In the genomic region with DNA sequence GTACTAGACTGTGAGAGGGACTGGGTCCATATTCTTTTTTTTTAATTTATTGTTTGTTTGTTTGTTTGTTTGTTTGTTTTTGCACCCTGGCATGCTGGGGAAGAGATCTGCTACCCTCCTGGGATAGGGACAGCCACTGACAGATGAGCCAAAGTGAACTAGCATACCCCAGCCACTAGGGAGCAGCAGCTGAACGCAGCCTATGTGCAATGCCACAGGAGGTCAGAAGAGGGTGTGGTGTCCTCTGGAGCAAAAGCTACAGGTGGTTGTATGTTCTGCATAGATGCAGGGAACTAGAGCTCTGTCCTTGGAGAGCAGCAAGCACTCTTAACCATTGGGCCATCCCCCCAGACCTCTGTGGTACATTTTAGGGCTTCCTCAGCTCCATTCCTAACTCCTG, we compare ENCODE assay signal across 8 mouse cellular contexts. TPM values are rescaled to one million over a fixed set of nuclear protein-coding genes. Genes with fewer than 3 reads are reported as not detected.
DNase-seq lines count a peak whose midpoint lies in the region; ATAC-seq and TF ChIP-seq lines count a peak whose summit lies in the region.
"Had no signal": no experiment of that assay in that cellular context is flagged by ENCODE, and none has a peak within 500 bp of the region (broad histone marks: within the 10 kb centered on the region; RNA-seq: fewer than 3 reads in every experiment).

No protein-coding gene starts in this region.

- H3K4me3 ChIP-seq in embryonic facial prominence, embryonic 10.5 days = no peak overlapping the region
- no peak overlapping the region for H3K4me3 ChIP-seq in intestine, postnatal 0 days (ENCODE audit: low read depth, low read length)
- H3K4me3 ChIP-seq in liver, postnatal 0 days (ENCODE audit: low read depth, low read length) = no peak overlapping the region
- H3K4me3 ChIP-seq: heart, embryonic 15.5 days had no signal

- H3K4me2 ChIP-seq in intestine, postnatal 0 days (replicated peaks; ENCODE audit: low read depth) = no peak overlapping the region
- H3K4me2 ChIP-seq in liver, postnatal 0 days (ENCODE audit: low read depth, low read length) = no peak overlapping the region
- H3K4me2 ChIP-seq: heart, embryonic 15.5 days had no signal

- ATAC-seq in intestine, postnatal 0 days = peak; percentile 65
- peak; percentile 80 for ATAC-seq in liver, postnatal 0 days

- H3K4me1 ChIP-seq in embryonic facial prominence, embryonic 10.5 days = no peaks in the 10 kb centered on the region
- H3K4me1 ChIP-seq in intestine, postnatal 0 days (replicated peaks; ENCODE audit: control insufficient read depth, insufficient read depth, low read length) = no peaks in the 10 kb centered on the region
- peaks cover 4% of the 10 kb centered on the region; the same call in 1 of the 2 replicates for H3K4me1 ChIP-seq in liver, postnatal 0 days (ENCODE audit: insufficient read depth)

- no peak overlapping the region for H3K9ac ChIP-seq in intestine, postnatal 0 days (ENCODE audit: low read depth, low read length)
- no peak overlapping the region for H3K9ac ChIP-seq in liver, postnatal 0 days (replicated peaks)
- H3K9ac ChIP-seq: heart, embryonic 15.5 days had no signal

- H3K27me3 ChIP-seq in embryonic facial prominence, embryonic 10.5 days (replicated peaks; ENCODE audit: low read depth, poor library complexity, severe bottlenecking) = no peaks in the 10 kb centered on the region
- no peaks in the 10 kb centered on the region for H3K27me3 ChIP-seq in intestine, postnatal 0 days (replicated peaks; ENCODE audit: control insufficient read depth, insufficient read depth, low read length)
- no peaks in the 10 kb centered on the region for H3K27me3 ChIP-seq in liver, postnatal 0 days (ENCODE audit: insufficient read depth, low read length)
- H3K27me3 ChIP-seq: heart, embryonic 15.5 days had no signal

- H3K27ac ChIP-seq in embryonic facial prominence, embryonic 10.5 days (replicated peaks) = no peak overlapping the region
- H3K27ac ChIP-seq in intestine, postnatal 0 days (ENCODE audit: low read depth, low read length) = no peak overlapping the region
- peak overlapping the region; percentile 17; the same call in 1 of the 2 replicates for H3K27ac ChIP-seq in liver, postnatal 0 days (ENCODE audit: low read depth)
- H3K27ac ChIP-seq: heart, embryonic 15.5 days had no signal

- DNase-seq in right cerebral cortex, postnatal 14 days = peak; percentile 56
- no peak for DNase-seq in right cerebral cortex, postnatal 36 days (ENCODE audit: low spot score in 2 of 2)
- peak; percentile 67 to 71 for DNase-seq in adrenal gland, adult 18-20 months (ENCODE audit: low spot score in 2 of 2)
- DNase-seq in embryonic facial prominence, embryonic 10.5 days (ENCODE audit: low spot score) = peak; percentile 63
- peak; percentile 79 for DNase-seq in liver, postnatal 0 days
- DNase-seq in spleen, adult 18-20 months = peak; percentile 78 to 80

- TF ChIP-seq EP300 in liver, postnatal 0 days (IDR thresholded peaks at IDR 0.05; ENCODE audit: low read depth) = no peak

- TF ChIP-seq CTCF in intestine, postnatal 0 days (IDR thresholded peaks at IDR 0.05; ENCODE audit: low read depth) = peak; percentile 99
- TF ChIP-seq CTCF in liver, postnatal 0 days (IDR thresholded peaks at IDR 0.05; ENCODE audit: low read depth) = peak; percentile 99

- 16% methylated on average over 1 of the region's 1 CpGs for WGBS in embryonic facial prominence, embryonic 10.5 days
- 7% methylated on average over 1 of the region's 1 CpGs for WGBS in intestine, postnatal 0 days
- WGBS in liver, postnatal 0 days (ENCODE audit: insufficient replicate concordance) = 7% methylated on average over 1 of the region's 1 CpGs

- peaks cover 3% of the 10 kb centered on the region; the same call in 1 of the 2 replicates for H3K9me3 ChIP-seq in embryonic facial prominence, embryonic 10.5 days
- no peaks in the 10 kb centered on the region for H3K9me3 ChIP-seq in intestine, postnatal 0 days (ENCODE audit: control insufficient read depth)
- no peaks in the 10 kb centered on the region for H3K9me3 ChIP-seq in liver, postnatal 0 days (ENCODE audit: low read length)
- H3K9me3 ChIP-seq: heart, embryonic 15.5 days had no signal

- no peaks in the 10 kb centered on the region for H3K36me3 ChIP-seq in embryonic facial prominence, embryonic 10.5 days (replicated peaks)
- no peaks in the 10 kb centered on the region for H3K36me3 ChIP-seq in intestine, postnatal 0 days (ENCODE audit: control insufficient read depth, insufficient read depth)
- no peaks in the 10 kb centered on the region for H3K36me3 ChIP-seq in liver, postnatal 0 days (replicated peaks; ENCODE audit: insufficient read depth, low read length)
- H3K36me3 ChIP-seq: heart, embryonic 15.5 days had no signal

RNA-seq across cellular contexts. Expression of a gene that starts 10.3 kb away (rescaled TPM):
- not detected for total RNA-seq in adrenal gland, adult 18-20 months (2021)
- polyA plus RNA-seq in embryonic facial prominence, embryonic 10.5 days (2016; fragmentation: Nextera tagmentation; extraction: Ambion mirVana) = not detected in 2 replicates
- polyA plus RNA-seq in intestine, postnatal 0 days (2015; fragmentation: Nextera tagmentation; extraction: Ambion mirVana) = not detected in 2 replicates
- polyA plus RNA-seq in liver, postnatal 0 days (2015; fragmentation: Nextera tagmentation; extraction: Ambion mirVana) = 0.18 and 0.28 TPM in 2 replicates
- polyA plus RNA-seq: heart, embryonic 15.5 days had no signal

RNA-seq across cellular contexts. Expression of a gene that starts 20.5 kb away (rescaled TPM):
- total RNA-seq in adrenal gland, adult 18-20 months (2021) = 10 to 100 TPM in 1 of 2 experiments, 1 to 10 TPM in 1; 6.5 to 14.4 TPM
- 1.7 TPM in 2 replicates for polyA plus RNA-seq in embryonic facial prominence, embryonic 10.5 days (2016; fragmentation: Nextera tagmentation; extraction: Ambion mirVana)
- polyA plus RNA-seq in intestine, postnatal 0 days (2015; fragmentation: Nextera tagmentation; extraction: Ambion mirVana) = 6.9 and 7.8 TPM in 2 replicates
- 9.3 and 10.8 TPM in 2 replicates for polyA plus RNA-seq in liver, postnatal 0 days (2015; fragmentation: Nextera tagmentation; extraction: Ambion mirVana)

RNA-seq across cellular contexts. Expression of a gene that starts 40.0 kb away (rescaled TPM):
- total RNA-seq in adrenal gland, adult 18-20 months (2021) = 1 to 10 TPM; 3.5 TPM
- 5.0 and 5.7 TPM in 2 replicates for polyA plus RNA-seq in embryonic facial prominence, embryonic 10.5 days (2016; fragmentation: Nextera tagmentation; extraction: Ambion mirVana)
- polyA plus RNA-seq in intestine, postnatal 0 days (2015; fragmentation: Nextera tagmentation; extraction: Ambion mirVana) = 1.4 and 1.7 TPM in 2 replicates
- 0.17 and 0.46 TPM in 2 replicates for polyA plus RNA-seq in liver, postnatal 0 days (2015; fragmentation: Nextera tagmentation; extraction: Ambion mirVana)

RNA-seq across cellular contexts. Expression of a gene that starts 42.4 kb away (rescaled TPM):
- total RNA-seq in adrenal gland, adult 18-20 months (2021) = 10 to 100 TPM; 17.7 to 20.1 TPM
- polyA plus RNA-seq in embryonic facial prominence, embryonic 10.5 days (2016; fragmentation: Nextera tagmentation; extraction: Ambion mirVana) = 25.8 and 26.3 TPM in 2 replicates
- 14.0 and 15.1 TPM in 2 replicates for polyA plus RNA-seq in intestine, postnatal 0 days (2015; fragmentation: Nextera tagmentation; extraction: Ambion mirVana)
- 8.2 and 8.7 TPM in 2 replicates for polyA plus RNA-seq in liver, postnatal 0 days (2015; fragmentation: Nextera tagmentation; extraction: Ambion mirVana)

Comparison
In these comparisons a context has a peak if more than half of its experiments do, and no peak if none do; other contexts are left out.
1. DNase-seq: peak in right cerebral cortex, postnatal 14 days (single experiment), adrenal gland, adult 18-20 months (2 of 2), embryonic facial prominence, embryonic 10.5 days (single experiment), liver, postnatal 0 days (single experiment) and spleen, adult 18-20 months (2 of 2); none in right cerebral cortex, postnatal 36 days (0 of 2).